Mouse (Mus musculus) macrophage (primary cell): ENCODE measurements around the gene Sart1. TPM values are rescaled to one million over a fixed set of nuclear protein-coding genes. Genes with fewer than 3 reads are reported as not detected.
A peak's percentile ranks its signal among the peaks of the same experiment; 100 is the strongest.

Source experiments
- H3K27ac ChIP-seq: fragments of 350-480 bp; formaldehyde crosslinking; 2 replicates; pipeline ENCODE4 v1.9.0; 2021
- H3K36me3 ChIP-seq: fragments of 350-480 bp; formaldehyde crosslinking; 2 replicates; pipeline ENCODE4 v1.9.0; 2021; ENCODE audit errors: inconsistent target
- H3K4me3 ChIP-seq: fragments of 350-480 bp; formaldehyde crosslinking; 2 replicates; pipeline ENCODE4 v1.9.0; 2021; ENCODE audit errors: inconsistent target
- H3K79me2 ChIP-seq: fragments of 350-480 bp; formaldehyde crosslinking; 2 replicates; pipeline ENCODE4 v1.9.0; 2021; ENCODE audit errors: inconsistent target
- WGBS: methylation state at CpG from one replicate; pipeline ENCODE4 v1.1.7; 2026; ENCODE audit warnings: inconsistent platforms; ENCODE audit not compliant: missing documents; 5-methylcytosine and 5-hydroxymethylcytosine counted together
- polyA plus RNA-seq: library from polyadenylated mRNA; stranded (reverse); fragments of 250-400 nt; gene quantifications from 3 replicates; pipeline ENCODE4 v1.2.4, GENCODE M21; 2018; ENCODE audit warnings: inconsistent platforms

Gene Sart1
- polyA plus RNA-seq, 1 experiment from 2014 or later: 48.9 TPM

DNA sequence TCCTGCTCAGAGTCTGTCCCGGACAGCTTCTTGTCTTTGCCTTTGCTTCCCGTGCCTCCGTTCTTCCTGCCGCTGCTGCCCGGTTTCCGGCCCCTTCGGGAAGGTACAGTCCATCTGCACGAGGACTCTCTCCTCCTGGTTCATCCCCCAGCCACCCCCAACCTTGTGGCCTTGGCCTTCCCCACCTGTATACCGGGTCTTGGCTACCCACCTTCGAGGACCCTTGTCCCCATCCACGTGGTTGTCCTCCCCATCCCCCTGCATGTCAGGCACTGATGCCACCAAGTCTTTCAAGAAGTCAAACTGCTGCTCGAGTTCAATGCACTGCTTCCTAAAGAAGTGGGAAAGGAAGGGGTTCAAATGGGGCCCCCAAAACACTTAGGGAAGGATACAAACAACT is 35.1 kb upstream of the Sart1 start:
- Histone ChIP-seq H3K36me3 (peaks cover 28% of the 10 kb centered on the region; the same call in 1 of the 2 replicates), H3K79me2 (peaks cover 32% of the 10 kb centered on the region), H3K27ac (no peak overlapping the region), H3K4me3 (peak overlapping the region; percentile 76)
- WGBS: 72% methylated on average over 12 of the region's 12 CpGs

DNA sequence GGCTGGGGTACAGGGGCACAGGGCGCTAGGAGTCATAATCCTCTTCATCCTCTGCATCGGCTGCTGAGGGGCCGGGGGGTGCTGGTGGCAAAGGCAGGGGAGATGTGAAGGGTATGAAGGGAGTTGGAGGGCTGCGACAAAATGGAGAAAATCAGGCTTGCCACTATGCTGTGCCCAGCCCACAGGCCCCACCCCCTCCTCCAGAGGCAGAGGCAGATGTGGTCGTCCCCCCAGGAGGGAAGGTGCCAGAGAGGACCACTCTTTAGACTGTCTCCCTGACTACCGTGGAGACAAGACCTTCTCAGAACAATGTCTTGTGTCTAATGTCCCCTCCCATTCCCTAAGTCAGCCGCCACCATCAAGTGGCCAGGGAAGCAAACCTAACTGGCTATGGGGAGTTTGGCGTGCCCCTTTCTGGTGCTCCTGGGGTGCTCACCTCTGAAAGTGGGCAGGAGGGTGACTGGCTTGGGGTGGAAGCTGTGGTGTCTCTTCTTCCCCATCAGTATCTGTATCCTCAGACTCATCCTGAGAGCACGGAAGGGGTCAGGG is 34.5 kb upstream of the Sart1 start:
- 87% methylated on average over 9 of the region's 9 CpGs for WGBS
- Histone ChIP-seq H3K79me2 (peaks cover 32% of the 10 kb centered on the region), H3K36me3 (peaks cover 28% of the 10 kb centered on the region; the same call in 1 of the 2 replicates), H3K27ac (no peak overlapping the region), H3K4me3 (no peak overlapping the region)

DNA sequence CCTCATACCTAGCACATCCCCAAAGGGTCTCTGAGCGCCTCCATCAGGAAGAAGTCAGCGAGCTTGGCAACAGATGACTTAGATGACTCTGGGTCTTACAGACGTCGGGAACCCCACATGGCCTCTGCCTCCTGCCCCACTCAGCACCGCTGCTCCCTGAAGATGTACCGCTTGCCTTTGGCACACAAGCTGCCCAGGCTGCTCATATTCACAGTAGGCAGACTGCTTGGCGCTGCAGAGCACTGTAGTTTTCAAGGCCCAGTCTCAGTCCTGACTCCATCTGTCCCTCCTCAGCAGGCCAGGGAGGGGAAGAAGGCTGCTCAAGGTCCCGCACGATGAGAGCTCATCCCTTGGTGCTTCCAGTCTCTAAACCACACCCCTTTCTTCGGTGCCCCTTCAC is 33.8 kb upstream of the Sart1 start:
- no peak overlapping the region for H3K27ac ChIP-seq
- 90% methylated on average over 10 of the region's 10 CpGs for WGBS
- H3K4me3 ChIP-seq: no peak overlapping the region
- peaks cover 27% of the 10 kb centered on the region; the same call in 1 of the 2 replicates for H3K36me3 ChIP-seq
- H3K79me2 ChIP-seq: peaks cover 31% of the 10 kb centered on the region

DNA sequence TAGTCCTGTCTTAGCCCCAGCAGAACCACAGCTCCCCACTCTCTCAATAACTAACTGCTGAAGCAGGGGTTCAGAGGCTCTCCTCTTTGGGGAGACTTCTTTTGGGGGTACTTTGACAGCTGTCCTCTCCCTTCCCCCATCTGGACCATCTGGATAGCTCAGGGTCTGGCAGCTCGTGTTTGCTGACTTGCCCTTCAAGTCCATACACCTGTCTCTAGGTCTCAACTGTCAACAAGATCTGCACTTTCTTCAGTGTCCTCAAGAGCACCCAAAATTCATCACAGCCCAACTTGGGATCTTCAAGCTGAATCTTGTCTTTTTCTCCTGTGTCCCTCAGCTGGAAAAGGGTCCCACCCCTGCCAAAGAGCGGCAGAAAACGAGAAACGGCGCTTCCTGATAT is 33.3 kb upstream of the Sart1 start:
- Histone ChIP-seq H3K79me2 (peaks cover 27% of the 10 kb centered on the region), H3K36me3 (peaks cover 23% of the 10 kb centered on the region; the same call in 1 of the 2 replicates), H3K4me3 (no peak overlapping the region), H3K27ac (no peak overlapping the region)
- 95% methylated on average over 5 of the region's 5 CpGs for WGBS

DNA sequence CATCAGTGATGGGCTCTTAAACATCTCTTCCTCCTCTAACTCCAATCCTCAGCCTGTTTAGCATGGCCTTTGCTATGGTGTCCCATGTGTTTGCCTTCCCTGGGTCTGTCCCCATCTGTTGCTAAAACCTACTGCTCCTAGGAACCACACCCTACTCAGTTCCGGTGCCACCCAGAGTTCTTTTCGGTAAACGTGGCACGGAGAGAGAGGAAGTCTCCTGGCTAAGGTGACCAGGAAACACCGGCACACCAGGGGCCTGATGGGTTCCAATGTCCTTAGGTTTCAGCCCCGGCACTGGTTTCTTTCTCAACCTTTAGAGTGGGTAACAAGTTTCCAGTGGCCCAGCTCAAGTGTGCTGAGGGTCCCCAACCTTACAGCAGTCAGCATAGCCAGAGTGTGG is 32.1 kb upstream of the Sart1 start:
- WGBS: 89% methylated on average over 6 of the region's 6 CpGs
- Histone ChIP-seq H3K79me2 (peaks cover 15% of the 10 kb centered on the region), H3K36me3 (peaks cover 17% of the 10 kb centered on the region; the same call in 1 of the 2 replicates), H3K27ac (no peak overlapping the region), H3K4me3 (no peak overlapping the region)

DNA sequence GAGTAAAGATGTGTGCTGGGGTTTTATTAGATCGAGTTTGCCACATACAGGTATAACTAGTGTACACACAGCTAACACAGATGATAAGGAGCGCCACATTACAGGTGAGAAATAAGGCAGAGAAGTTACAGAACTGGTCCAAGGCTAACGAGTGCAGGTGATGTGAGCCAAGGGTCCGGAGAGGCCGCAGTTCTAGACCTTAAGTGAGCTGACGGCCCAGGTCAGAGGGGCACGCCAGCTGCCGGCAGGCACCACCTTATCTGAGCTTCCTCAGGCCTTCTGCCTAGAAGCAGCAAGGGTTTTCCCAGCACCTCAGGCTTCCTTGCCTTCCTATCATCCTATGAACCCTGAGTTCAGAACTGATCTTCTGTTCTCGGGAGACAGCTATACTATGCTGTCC is 31.1 kb upstream of the Sart1 start:
- Histone ChIP-seq H3K79me2 (peaks cover 10% of the 10 kb centered on the region; the same call in 1 of the 2 replicates), H3K36me3 (peaks cover 17% of the 10 kb centered on the region; the same call in 1 of the 2 replicates), H3K27ac (no peak overlapping the region), H3K4me3 (no peak overlapping the region)
- 85% methylated on average over 9 of the region's 9 CpGs for WGBS

DNA sequence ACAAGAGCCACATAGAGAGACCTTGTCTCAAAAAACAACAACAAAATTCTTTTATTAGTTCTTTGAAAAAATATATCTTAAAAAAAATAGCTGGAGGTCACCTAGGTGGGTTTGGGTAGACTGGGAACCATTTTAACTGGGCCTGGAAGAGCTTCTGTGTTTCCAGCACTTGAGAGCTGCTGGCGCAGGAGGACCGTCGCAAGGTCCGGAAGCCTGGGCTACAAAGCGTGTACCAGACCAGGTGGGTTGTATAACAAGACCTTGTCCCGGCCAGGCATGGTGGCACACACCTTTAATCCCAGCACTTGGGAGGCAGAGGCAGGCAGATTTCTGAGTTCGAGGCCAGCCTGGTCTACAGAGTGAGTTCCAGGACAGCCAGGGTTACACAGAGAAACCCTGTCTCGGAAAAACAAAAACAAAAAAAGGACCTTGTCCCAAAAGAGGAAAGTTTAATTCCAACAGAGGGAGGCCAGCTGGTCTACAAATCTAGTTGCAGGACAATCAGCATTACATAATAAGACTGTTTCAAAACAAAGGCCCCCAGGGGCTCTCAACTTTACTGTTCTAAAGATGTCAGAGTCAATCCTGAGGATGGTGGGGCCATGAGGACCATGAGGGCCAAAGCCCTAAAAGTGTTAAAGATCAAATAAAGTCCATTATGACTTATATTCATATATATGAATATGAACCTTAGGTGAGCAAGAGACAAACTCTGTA is 30.4 kb upstream of the Sart1 start:
- Histone ChIP-seq H3K79me2 (peaks cover 6% of the 10 kb centered on the region; the same call in 1 of the 2 replicates), H3K27ac (no peak overlapping the region), H3K4me3 (no peak overlapping the region), H3K36me3 (peaks cover 17% of the 10 kb centered on the region; the same call in 1 of the 2 replicates)
- 98% methylated on average over 6 of the region's 8 CpGs for WGBS

DNA sequence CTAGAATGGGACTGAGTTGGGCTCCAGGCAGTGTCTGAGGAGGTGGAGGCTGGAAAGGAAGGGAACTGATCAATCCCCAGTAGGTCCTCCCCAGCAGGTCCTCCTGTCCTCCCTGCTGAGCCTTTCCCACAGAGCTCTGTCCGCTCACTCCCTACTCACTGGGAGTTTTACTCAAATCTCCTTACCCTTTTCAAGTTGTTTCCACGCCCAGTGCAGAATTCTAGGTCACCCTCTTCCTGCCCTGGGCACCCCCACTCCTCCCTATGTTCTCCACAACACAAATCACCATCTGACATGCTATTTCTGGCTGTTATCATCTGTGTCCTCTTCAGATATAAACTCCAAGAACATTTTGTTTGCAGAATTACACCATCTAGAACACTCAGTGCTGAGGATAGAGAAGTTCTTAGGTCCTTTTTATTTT is 26.0 kb upstream of the Sart1 start:
- Histone ChIP-seq H3K79me2 (no peaks in the 10 kb centered on the region), H3K27ac (no peak overlapping the region), H3K36me3 (peaks cover 3% of the 10 kb centered on the region; the same call in 1 of the 2 replicates), H3K4me3 (no peak overlapping the region)
- 95% methylated on average over 2 of the region's 2 CpGs for WGBS

DNA sequence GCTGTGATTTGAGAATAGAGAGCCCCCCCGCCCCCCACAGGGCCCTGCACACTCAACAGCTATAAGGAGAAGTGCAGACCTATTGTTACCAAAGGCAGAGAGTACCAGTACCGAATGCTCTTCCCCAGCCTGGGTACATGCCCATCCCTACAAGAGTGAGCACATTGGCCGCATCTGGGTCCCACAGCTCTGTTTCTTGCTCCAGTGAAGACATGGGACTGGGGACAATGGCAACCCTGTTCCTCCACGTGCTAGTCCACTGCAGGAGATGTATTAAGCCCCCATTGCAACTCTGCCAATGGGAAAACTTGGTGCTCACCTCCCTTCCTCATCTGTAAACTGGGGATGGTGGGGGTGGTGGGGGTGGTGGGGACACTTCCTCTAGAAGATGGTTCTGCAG is 25.3 kb upstream of the Sart1 start:
- Histone ChIP-seq H3K36me3 (no peaks in the 10 kb centered on the region; the same call in 1 of the 2 replicates), H3K79me2 (no peaks in the 10 kb centered on the region), H3K4me3 (no peak overlapping the region), H3K27ac (no peak overlapping the region)
- WGBS: 83% methylated on average over 4 of the region's 4 CpGs

DNA sequence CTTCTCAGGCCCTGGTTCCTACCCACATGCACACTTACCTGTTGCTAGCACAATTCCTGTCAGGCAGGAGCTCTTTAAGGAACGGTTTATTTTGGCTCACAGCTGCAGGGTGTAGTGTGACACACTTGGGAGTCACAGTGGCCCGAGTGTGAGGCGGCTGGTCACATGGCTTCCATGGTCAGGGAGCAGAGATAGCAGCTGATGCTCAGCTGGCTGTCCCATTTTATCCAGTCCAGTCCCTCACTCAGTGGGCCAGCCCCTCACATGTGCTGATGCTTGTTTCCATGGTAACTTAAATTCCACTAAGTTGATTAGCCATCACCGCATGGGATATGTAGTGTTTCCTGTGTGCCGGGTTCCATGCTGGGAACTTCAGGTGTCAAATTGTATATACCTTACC is 23.5 kb upstream of the Sart1 start:
- peaks cover 4% of the 10 kb centered on the region; the same call in 1 of the 2 replicates for H3K79me2 ChIP-seq
- H3K4me3 ChIP-seq: no peak overlapping the region
- WGBS: 93% methylated on average over 5 of the region's 5 CpGs
- H3K27ac ChIP-seq: no peak overlapping the region
- no peaks in the 10 kb centered on the region for H3K36me3 ChIP-seq

DNA sequence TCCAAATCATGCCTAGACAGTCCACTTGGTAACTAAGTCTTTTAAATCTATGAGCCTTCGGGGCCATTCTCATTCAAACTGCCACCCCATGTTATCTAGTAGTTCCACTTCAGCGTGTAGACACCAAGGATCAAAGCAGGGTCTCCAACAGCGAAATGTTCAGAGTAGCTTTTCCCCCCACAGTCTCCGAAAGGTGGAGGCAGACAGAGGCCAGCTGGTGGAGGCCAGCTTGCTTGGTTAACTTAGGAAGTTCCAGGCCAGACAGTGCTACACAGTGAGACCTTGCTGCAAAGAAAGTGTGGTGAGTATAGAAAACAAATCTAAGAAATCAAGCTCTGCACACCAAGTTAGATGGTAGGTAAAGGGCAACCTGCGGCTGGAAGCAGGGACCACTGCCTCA is 22.1 kb upstream of the Sart1 start:
- peaks cover 4% of the 10 kb centered on the region; the same call in 1 of the 2 replicates for H3K79me2 ChIP-seq
- H3K27ac ChIP-seq: no peak overlapping the region
- 92% methylated on average over 5 of the region's 5 CpGs for WGBS
- no peak overlapping the region for H3K4me3 ChIP-seq
- no peaks in the 10 kb centered on the region for H3K36me3 ChIP-seq

DNA sequence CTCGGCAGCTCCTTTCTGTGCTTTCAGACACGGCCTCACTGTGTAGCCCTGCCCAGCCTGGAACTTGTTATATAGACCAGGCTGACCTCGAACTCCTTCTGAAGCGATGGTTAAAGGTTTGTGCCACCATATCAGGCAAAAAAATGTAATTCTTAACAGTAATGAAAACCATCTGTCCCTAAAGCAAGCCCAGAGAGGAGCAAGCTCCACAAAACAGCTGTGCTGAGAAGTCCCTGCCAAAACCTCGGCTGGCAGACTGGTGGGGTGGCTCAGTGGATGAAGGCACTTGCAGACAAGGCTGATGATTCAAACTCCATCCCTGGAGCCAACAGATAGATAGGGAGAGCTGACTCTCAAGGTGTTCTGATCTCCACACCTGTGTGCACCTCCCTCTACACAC is 20.6 kb upstream of the Sart1 start:
- Histone ChIP-seq H3K4me3 (no peak overlapping the region), H3K36me3 (no peaks in the 10 kb centered on the region), H3K27ac (peak overlapping the region; percentile 92), H3K79me2 (peaks cover 4% of the 10 kb centered on the region; the same call in 1 of the 2 replicates)
- WGBS: 80% methylated on average over 5 of the region's 5 CpGs

DNA sequence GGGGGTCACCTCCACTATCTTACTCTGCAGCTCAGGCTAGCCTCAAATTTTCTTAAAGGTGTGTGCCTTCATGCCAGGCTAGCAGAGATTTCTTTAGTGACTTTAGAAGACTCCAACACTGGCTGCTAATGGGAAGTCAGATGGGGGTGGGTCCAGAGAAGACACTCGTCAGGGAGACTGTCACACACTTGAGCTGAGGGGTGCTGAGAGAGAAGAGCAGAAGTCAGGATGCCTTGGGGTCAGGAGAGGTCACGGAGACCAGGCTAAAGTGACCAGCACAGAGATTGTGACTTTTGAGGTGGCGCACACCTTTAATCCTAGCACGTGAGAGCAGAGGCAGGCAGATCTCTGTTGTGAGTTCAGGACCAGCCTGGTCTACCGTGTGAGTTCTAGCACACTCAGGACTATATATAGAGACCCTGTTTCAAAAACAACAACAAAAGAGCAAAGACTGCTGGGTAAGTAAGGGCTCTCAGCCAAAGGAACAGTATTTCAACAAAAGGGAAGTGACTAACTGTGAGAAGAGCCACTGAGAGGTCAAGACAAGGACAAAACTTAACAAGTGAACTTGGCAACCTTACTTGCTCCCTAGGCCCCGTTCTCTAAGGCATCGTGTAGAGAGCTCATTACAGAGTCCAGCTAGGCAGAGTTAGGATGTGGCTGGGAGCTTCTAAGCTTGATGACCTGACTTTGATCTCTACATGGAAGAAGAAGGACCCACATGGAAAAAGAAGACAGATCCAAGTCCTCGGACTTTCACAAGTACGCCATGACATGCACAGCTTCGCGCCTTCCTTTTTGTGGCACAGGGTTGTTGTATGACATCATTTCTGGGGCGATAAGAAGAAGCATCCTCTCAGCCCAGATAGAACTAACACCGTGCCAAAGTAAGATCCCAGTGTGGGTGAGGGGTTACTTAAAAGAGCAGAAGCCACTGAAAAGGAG is 19.8 kb upstream of the Sart1 start:
- no peaks in the 10 kb centered on the region for H3K36me3 ChIP-seq
- peak overlapping the region; percentile 92 for H3K27ac ChIP-seq
- WGBS: 43% methylated on average over 13 of the region's 13 CpGs
- peaks cover 4% of the 10 kb centered on the region; the same call in 1 of the 2 replicates for H3K79me2 ChIP-seq
- no peak overlapping the region for H3K4me3 ChIP-seq

DNA sequence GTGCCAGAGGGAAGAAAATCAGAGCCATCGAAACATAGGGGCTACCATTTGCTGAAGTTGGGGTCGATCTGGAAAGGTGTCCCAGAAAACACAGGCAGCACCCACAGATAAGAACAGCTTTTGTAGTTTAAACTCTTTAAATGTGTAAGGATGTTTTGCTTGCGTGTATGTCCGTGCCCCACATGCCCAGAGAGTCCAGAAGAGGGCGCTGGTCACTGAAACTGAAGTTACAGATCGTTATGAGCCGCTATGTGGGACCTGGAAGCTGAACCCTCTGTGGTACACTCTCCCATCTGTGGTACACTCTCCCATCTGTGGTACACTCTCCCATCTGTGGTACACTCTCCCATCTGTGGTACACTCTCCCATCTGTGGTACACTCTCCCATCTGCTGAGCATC is 18.6 kb upstream of the Sart1 start:
- H3K4me3 ChIP-seq: peak overlapping the region; percentile 84
- WGBS: 17% methylated on average over 7 of the region's 7 CpGs
- H3K79me2 ChIP-seq: peaks cover 4% of the 10 kb centered on the region; the same call in 1 of the 2 replicates
- peak overlapping the region; percentile 92 for H3K27ac ChIP-seq
- no peaks in the 10 kb centered on the region for H3K36me3 ChIP-seq
